Mouse (Mus musculus): ENCODE measurements around the gene Mrps35. TPM values are rescaled to one million over a fixed set of nuclear protein-coding genes. Genes with fewer than 3 reads are reported as not detected.

Gene Mrps35
- polyA plus RNA-seq, 1 experiment from 2014 or later: 88.1 TPM

Other genes starting within 250 kb of the Mrps35 start
- 1.4 and 1.5 TPM in 2 replicates for gene Arntl2, start 246.7 kb upstream of the Mrps35 start, polyA plus RNA-seq (2014; fragmentation: Nextera tagmentation; extraction: Ambion mirVana)
- gene Smco2, start 192.7 kb upstream of the Mrps35 start, polyA plus RNA-seq (2014; fragmentation: Nextera tagmentation; extraction: Ambion mirVana): not detected in 2 replicates
- 30.2 and 30.7 TPM in 2 replicates for gene Ppfibp1, start 154.3 kb upstream of the Mrps35 start, polyA plus RNA-seq (2014; fragmentation: Nextera tagmentation; extraction: Ambion mirVana)
- gene 1700034J05Rik, start 88.3 kb upstream of the Mrps35 start, polyA plus RNA-seq (2014; fragmentation: Nextera tagmentation; extraction: Ambion mirVana): 0.11 and 0.18 TPM in 2 replicates
- gene Rep15, start 10.2 kb upstream of the Mrps35 start, polyA plus RNA-seq (2014; fragmentation: Nextera tagmentation; extraction: Ambion mirVana): 0.55 and 0.88 TPM in 2 replicates
- 0.72 and 0.83 TPM in 2 replicates for gene Mansc4, start 44.3 kb downstream of the Mrps35 start, polyA plus RNA-seq (2014; fragmentation: Nextera tagmentation; extraction: Ambion mirVana)
- 8.6 and 9.3 TPM in 2 replicates for gene Klhl42, start 48.6 kb downstream of the Mrps35 start, polyA plus RNA-seq (2014; fragmentation: Nextera tagmentation; extraction: Ambion mirVana)
- gene Pthlh, start 221.4 kb downstream of the Mrps35 start, polyA plus RNA-seq (2014; fragmentation: Nextera tagmentation; extraction: Ambion mirVana): 0.25 and 0.39 TPM in 2 replicates